Mouse (Mus musculus) heart, embryonic 14.5 days (tissue): Measurements from ENCODE around the gene 4933405L10Rik. TPM values are rescaled to one million over a fixed set of nuclear protein-coding genes. Genes with fewer than 3 reads are reported as not detected.

Experiments
- ATAC-seq: fragments of 200-750 bp; cut with Nextera tagmentation; 2 replicates; pipeline ENCODE4 v1.8.0; 2017; ENCODE audit warnings: low read depth, moderate TSS enrichment; ENCODE audit not compliant: insufficient number of reproducible peaks, insufficient read depth, low FRiP score
- H3K27ac ChIP-seq, 2 experiments: fragments of 200-500 bp in 1 of 2; fragments of 300-500 bp in 1 of 2; sonication (generic) in 1 of 2; replicated peaks in 1 of 2; 2 replicates each; pipeline ENCODE4 v1.5.1; 2012 to 2014; ENCODE audit warnings: low read depth in 2 of 2, low read length in 2 of 2, control low read depth in 1 of 2, mild to moderate bottlenecking in 1 of 2, mixed read lengths in 1 of 2; ENCODE audit not compliant: control insufficient read depth in 1 of 2, insufficient read depth in 1 of 2
- H3K27me3 ChIP-seq: fragments of 300-500 bp; sonication (generic); 2 replicates; pipeline ENCODE4 v1.6.1; 2014; ENCODE audit warnings: mild to moderate bottlenecking, low read length, control low read depth; ENCODE audit not compliant: control insufficient read depth, insufficient read depth
- H3K36me3 ChIP-seq: fragments of 300-500 bp; sonication (generic); 2 replicates; pipeline ENCODE4 v1.6.1; 2014; ENCODE audit warnings: mild to moderate bottlenecking, control low read depth, low read length, mixed read lengths; ENCODE audit not compliant: control insufficient read depth, insufficient read depth
- H3K4me1 ChIP-seq, 2 experiments: fragments of 200-500 bp in 1 of 2; fragments of 300-500 bp in 1 of 2; sonication (generic) in 1 of 2; 2 replicates each; pipeline ENCODE4 v1.6.1; 2012 to 2014; ENCODE audit warnings: low read length in 2 of 2, control low read depth in 1 of 2, mixed read lengths in 1 of 2; ENCODE audit not compliant: control insufficient read depth in 2 of 2, insufficient read depth in 2 of 2
- H3K4me2 ChIP-seq: fragments of 300-500 bp; sonication (generic); 2 replicates; pipeline ENCODE4 v1.6.1; 2014; ENCODE audit warnings: mild to moderate bottlenecking, low read length
- H3K4me3 ChIP-seq, 2 experiments: fragments of 200-500 bp in 1 of 2; fragments of 300-500 bp in 1 of 2; sonication (generic) in 1 of 2; 2 replicates each; pipeline ENCODE4 v1.5.1; 2012 to 2014; ENCODE audit warnings: low read length in 2 of 2, mild to moderate bottlenecking in 2 of 2, control low read depth in 1 of 2, low read depth in 1 of 2, moderate library complexity in 1 of 2; ENCODE audit not compliant: control insufficient read depth in 1 of 2, insufficient read depth in 1 of 2
- H3K9ac ChIP-seq: fragments of 300-500 bp; sonication (generic); 2 replicates; pipeline ENCODE4 v1.6.1; 2014; ENCODE audit warnings: mild to moderate bottlenecking, low read length
- H3K9me3 ChIP-seq: fragments of 300-500 bp; sonication (generic); 2 replicates; pipeline ENCODE4 v1.6.1; 2016; ENCODE audit warnings: low read length, control low read depth; ENCODE audit not compliant: control insufficient read depth
- WGBS: fragments of 180-500 bp; shearing (Covaris S2); extraction: QIAGEN DNeasy Blood & Tissue Kit; methylation state at CpG from one replicate; pipeline ENCODE4 v1.1.7; 2014; 5-methylcytosine and 5-hydroxymethylcytosine counted together
- polyA plus RNA-seq: library from polyadenylated mRNA; unstranded; fragments of >200 nt; fragmentation: Nextera tagmentation; extraction: Ambion mirVana; gene quantifications from 2 replicates; pipeline ENCODE4 v1.2.1, GENCODE M21; 2014

The 4933405L10Rik gene
- polyA plus RNA-seq, 1 experiment from 2014 or later, result not detected

DNA sequence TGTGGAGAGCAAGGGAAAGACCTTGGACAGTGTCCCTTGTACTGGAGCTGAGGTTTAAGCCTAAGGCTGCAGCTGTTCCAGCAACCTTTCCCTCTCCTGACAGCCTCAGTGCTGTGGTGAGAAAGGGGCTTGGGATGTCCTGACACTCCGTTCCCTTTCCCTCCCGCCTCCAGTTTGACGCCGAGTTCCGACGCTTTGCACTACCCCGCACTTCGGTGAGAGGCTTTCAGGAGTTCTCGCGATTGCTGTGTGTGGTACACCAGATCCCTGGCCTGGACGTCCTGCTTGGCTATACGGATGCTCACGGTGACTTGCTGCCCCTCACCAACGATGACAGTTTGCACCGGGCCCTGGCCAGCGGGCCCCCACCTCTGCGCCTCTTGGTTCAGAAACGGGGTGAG, 5.5 kb upstream of the 4933405L10Rik start:
- Histone ChIP-seq H3K4me3 (peak overlapping the region; percentile 51 to 76), H3K4me2 (peak overlapping the region; percentile 89), H3K27ac (peak overlapping the region in 1 of 2 experiments; percentile 92; a peak in 1 of 4 replicates), H3K4me1 (peaks cover 9 to 16% of the 10 kb centered on the region in 2 experiments; a peak in 3 of 4 replicates), H3K9me3 (no peaks in the 10 kb centered on the region), H3K9ac (peak overlapping the region; percentile 73), H3K36me3 (peaks cover 42% of the 10 kb centered on the region), H3K27me3 (no peaks in the 10 kb centered on the region)
- WGBS, result 37% methylated on average over 18 of the region's 18 CpGs
- ATAC-seq, result no peak

DNA sequence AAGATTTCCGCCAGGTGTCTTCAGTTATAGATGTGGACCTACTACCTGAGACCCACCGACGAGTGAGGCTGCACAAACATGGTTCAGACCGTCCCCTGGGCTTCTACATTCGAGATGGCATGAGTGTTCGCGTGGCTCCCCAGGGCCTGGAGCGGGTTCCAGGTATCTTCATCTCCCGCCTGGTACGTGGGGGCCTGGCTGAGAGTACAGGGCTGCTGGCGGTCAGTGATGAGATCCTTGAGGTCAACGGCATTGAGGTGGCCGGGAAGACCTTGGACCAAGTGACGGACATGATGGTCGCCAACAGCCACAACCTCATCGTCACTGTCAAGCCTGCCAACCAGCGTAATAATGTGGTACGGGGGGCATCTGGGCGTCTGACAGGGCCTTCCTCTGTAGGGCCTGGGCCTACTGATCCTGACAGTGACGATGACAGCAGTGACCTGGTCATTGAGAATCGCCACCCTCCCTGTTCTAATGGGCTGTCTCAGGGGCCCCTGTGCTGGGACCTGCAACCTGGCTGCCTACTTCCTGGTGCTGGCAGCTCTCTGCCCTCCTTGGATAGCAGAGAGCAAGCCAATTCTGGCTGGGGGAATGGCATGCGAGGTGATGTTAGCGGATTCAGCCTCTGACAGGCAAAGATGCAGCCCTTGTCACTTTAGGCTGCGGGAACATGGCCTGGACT, 4.6 kb upstream of the 4933405L10Rik start:
- peaks cover 9 to 22% of the 10 kb centered on the region in 2 experiments; a peak in 3 of 4 replicates for H3K4me1 ChIP-seq
- H3K27ac ChIP-seq, result no peak overlapping the region
- no peak for ATAC-seq
- no peaks in the 10 kb centered on the region for H3K27me3 ChIP-seq
- H3K9ac ChIP-seq, result no peak overlapping the region
- H3K4me3 ChIP-seq, result no peak overlapping the region
- 92% methylated on average over 24 of the region's 24 CpGs for WGBS
- peaks cover 33% of the 10 kb centered on the region for H3K36me3 ChIP-seq
- no peak overlapping the region for H3K4me2 ChIP-seq
- no peaks in the 10 kb centered on the region for H3K9me3 ChIP-seq

DNA sequence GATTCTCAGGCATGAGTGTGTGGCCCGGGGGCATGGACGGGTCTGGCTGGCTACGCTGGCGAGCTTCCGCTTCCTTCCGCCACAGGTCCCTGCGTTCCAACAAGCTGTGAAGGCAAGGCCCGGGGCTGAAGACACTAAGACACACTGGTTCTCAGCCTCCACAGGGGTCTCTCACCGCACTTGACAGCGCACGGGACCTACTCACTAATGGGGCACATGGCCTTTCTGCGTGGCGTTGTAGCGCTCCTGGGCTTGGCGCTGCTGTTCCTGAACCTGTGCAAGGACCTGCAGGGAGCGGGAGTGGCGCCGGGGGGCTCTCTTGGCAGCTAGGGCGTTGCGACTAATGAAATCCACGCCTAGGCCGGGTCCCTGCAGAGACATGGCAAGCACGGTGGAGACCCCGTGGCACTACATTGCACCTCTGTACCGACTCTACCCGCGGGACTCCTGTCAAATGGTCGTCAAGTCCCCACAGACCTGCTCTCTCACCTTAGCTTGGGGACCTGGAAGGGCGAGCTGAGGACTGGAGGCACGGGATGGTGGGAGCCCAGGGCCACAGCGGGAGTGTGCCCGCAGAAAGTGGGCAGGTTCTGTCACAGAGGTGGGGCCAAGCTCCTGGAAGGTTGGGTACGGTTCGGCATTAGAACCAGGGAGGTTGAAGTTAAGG, 3.2 kb upstream of the 4933405L10Rik start:
- H3K4me1 ChIP-seq, result peaks cover 11 to 22% of the 10 kb centered on the region in 2 experiments; a peak in 3 of 4 replicates

DNA sequence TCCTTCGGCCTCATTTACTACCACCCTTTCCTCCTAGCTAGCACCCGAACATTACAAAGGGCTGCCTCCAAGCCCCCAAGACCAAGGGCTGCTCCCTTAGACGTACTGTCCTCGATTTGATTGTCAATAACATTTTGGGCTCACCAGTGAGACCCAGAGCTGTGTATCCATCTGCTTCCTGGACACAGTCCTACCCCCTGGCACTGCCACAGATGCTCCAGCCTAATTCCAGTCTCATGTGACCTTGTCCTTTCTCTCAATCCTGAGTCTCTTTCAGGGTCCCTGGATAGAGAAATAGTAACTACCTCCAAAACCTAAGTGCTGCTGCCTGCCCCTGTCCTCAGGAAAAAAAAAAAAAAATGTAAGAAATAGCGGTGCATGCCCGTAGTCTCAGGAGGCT, 2.5 kb upstream of the 4933405L10Rik start:
- WGBS, result 92% methylated on average over 6 of the region's 6 CpGs
- no peaks in the 10 kb centered on the region for H3K27me3 ChIP-seq
- no peak for ATAC-seq
- H3K4me3 ChIP-seq, result no peak overlapping the region
- H3K9me3 ChIP-seq, result no peaks in the 10 kb centered on the region
- H3K4me2 ChIP-seq, result no peak overlapping the region
- H3K4me1 ChIP-seq, result peaks cover 11 to 22% of the 10 kb centered on the region in 2 experiments; a peak in 3 of 4 replicates
- H3K27ac ChIP-seq, result no peak overlapping the region
- peaks cover 16% of the 10 kb centered on the region for H3K36me3 ChIP-seq
- H3K9ac ChIP-seq, result no peak overlapping the region

More for the DNA sequence above, 3.2 kb upstream of the 4933405L10Rik start:
- Histone ChIP-seq H3K4me3 (no peak overlapping the region), H3K9me3 (no peaks in the 10 kb centered on the region), H3K27me3 (no peaks in the 10 kb centered on the region), H3K36me3 (peaks cover 21% of the 10 kb centered on the region), H3K9ac (no peak overlapping the region), H3K4me2 (no peak overlapping the region), H3K27ac (no peak overlapping the region)
- WGBS, result 93% methylated on average over 34 of the region's 34 CpGs
- no peak for ATAC-seq

DNA sequence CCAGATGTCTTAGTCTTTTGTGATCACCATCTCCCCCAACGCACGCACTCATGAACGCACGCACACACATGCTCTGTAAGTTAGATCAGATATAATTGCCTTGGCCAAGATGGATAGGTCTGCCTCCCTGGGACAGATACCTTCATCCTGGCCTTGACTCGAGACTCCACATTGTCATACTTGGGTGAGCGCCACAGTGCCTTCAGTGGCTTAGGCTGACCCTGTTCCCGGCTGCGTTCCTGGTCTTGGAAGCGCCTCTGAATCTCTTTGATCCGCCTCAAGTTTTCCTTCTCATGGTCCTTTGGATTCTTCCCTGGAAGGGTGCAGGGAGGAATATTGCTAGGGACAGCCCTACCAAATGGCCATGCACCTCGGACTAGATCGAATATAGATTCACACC, 1.0 kb upstream of the 4933405L10Rik start:
- no peak overlapping the region for H3K9ac ChIP-seq
- peaks cover 16% of the 10 kb centered on the region for H3K36me3 ChIP-seq
- H3K27ac ChIP-seq, result no peak overlapping the region
- 87% methylated on average over 12 of the region's 12 CpGs for WGBS
- H3K4me2 ChIP-seq, result no peak overlapping the region
- no peaks in the 10 kb centered on the region for H3K9me3 ChIP-seq
- no peak for ATAC-seq
- no peak overlapping the region for H3K4me3 ChIP-seq
- no peaks in the 10 kb centered on the region for H3K27me3 ChIP-seq
- peaks cover 6 to 17% of the 10 kb centered on the region in 2 experiments; a peak in 3 of 4 replicates for H3K4me1 ChIP-seq

DNA sequence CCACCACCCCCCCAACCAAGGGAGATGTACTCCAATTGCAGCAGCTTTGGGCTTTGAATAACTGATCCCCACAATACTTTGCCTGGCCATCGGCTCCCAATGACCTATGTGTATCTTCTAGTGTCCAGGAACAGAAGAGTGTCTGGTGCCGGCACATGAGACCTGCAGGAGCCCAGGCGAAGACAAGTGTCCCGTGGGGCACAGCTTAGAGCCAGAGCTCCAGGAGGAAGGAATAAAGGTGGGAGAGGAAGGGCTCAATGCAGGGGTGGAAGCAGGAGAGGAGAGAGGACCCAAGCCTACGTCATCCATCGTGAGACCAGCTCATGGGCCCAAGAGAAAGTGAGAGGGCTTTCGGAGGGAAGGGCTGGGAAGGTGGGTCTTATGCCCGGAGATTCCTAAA, 1.2 kb downstream of the 4933405L10Rik start:
- WGBS, result 85% methylated on average over 8 of the region's 8 CpGs
- no peak for ATAC-seq

DNA sequence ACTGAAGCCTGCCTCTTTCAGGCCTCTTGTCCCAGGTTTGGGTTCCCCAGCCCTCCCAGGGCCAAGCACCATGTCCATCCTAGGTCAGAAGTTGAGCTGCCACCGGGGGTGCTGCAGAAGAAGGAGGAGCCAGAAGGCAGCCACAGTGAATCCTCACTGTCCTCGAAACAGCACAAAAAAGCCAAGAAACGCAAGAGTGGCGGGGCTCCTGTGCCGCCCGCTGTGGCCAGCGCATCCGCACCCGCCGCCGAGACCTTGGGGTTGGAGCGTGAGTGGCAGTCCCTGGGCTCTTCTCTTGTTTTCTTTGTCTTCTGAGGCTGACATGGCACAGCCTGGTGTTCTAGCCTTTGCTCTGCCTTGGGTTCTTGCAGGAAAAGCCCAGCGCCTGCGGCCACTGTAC, 1.9 kb downstream of the 4933405L10Rik start:
- H3K36me3 ChIP-seq, result no peaks in the 10 kb centered on the region
- H3K4me3 ChIP-seq, result no peak overlapping the region
- no peak overlapping the region for H3K9ac ChIP-seq
- no peak overlapping the region for H3K27ac ChIP-seq
- H3K4me2 ChIP-seq, result no peak overlapping the region
- ATAC-seq, result no peak
- H3K4me1 ChIP-seq, result peaks cover 2 to 8% of the 10 kb centered on the region in 2 experiments; a peak in 1 of 4 replicates
- WGBS, result 71% methylated on average over 14 of the region's 14 CpGs
- H3K9me3 ChIP-seq, result no peaks in the 10 kb centered on the region
- no peaks in the 10 kb centered on the region for H3K27me3 ChIP-seq

More for the DNA sequence above, 1.2 kb downstream of the 4933405L10Rik start:
- no peak overlapping the region for H3K4me3 ChIP-seq
- H3K9ac ChIP-seq, result no peak overlapping the region
- H3K27ac ChIP-seq, result no peak overlapping the region
- peaks cover 4% of the 10 kb centered on the region; the same call in 1 of the 2 replicates for H3K36me3 ChIP-seq
- H3K27me3 ChIP-seq, result no peaks in the 10 kb centered on the region
- no peak overlapping the region for H3K4me2 ChIP-seq
- peaks cover 2 to 8% of the 10 kb centered on the region in 2 experiments; a peak in 1 of 4 replicates for H3K4me1 ChIP-seq
- H3K9me3 ChIP-seq, result no peaks in the 10 kb centered on the region
